Mouse (Mus musculus): ENCODE results near the gene Dpp9. TPM values are rescaled to one million over a fixed set of nuclear protein-coding genes. Genes with fewer than 3 reads are reported as not detected.

The Dpp9 gene
- total RNA-seq, 2 experiments from 2014 or later = 68.3 to 71.4 TPM

DNA sequence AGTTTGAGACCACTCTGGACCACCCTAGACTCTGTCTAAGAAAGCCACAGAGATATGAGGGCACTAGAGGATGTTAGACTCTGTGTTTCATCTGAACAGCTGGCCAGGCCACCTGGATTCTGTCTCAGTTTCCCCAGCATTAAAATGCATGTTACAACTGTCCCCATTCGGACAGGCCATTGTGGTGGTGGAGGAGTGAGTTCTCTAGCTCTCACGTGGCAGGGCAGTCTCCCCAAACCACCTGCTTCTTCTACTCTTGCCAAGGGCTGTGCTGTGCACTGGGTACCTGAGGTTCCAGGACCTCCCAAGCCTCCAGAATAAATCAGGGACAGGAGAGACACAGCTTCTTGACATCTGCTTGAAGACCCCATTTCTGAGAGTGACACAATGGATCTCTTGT, 68.8 kb downstream of the Dpp9 start:
- intact Hi-C loops (cut with DNase I) = no loop called here
- no peak for DNase-seq (ENCODE audit: low spot score in 2 of 2)

DNA sequence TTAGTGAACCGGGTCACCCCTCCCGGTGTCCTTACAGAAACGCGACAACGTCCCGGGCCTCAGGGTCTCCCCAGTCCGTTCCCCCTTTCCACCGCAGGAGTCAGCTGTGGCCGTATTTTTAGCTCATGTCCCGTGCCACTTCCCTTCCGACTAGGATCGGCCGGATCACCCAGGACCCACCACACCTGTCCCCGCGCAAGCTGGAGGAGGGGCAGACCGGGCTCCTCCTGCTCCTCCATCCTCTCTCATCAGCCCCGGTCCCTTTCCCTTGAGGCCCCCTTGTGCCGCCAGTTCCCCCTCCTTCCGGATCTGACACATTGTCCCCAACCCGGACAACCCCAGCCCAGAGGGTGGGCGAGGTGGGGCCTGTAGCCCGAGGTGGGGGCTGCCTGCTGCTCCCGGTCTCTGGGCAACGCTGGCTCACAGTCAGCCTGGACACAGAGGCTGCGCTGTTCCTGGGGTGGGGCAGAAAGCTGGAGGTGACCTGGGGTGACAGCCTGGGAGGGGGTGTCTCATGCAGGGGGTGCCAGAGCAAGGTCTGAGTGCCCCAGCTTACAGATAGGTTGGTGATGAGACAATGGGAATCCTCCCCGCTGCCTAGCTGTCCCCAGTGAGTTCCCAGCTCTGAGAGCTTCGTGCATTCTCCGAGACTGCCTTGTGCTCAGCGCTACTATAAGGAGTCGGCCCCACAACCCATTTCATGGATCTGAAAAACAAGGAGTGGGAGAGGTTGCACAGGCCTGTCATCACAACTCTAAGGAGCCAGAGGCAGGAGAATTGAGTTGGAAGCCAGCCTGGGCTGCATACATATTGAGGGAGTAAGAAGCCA, 69.7 kb downstream of the Dpp9 start:
- no peak for DNase-seq (ENCODE audit: low spot score in 2 of 2)
- intact Hi-C loops (cut with DNase I) = no loop called here

DNA sequence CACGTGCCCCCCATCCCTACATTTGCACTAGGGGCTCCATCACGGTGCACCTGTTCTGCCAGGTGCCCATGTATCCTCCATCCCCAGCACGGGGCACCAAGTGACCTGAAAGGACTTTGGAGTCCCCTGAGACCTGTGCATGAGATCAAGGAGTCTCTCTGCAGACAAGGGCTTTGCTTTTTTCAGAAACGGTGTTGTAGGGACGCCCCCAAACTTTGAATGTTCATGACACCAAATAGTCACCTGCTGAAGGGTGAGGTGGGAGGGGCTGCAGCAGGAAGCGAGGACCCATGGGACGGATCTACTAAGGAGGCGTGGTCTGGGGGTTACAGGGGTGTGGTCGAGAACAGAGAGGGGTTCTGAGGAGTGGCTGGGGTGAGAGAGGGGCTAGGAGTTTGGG, 70.4 kb downstream of the Dpp9 start:
- no peak for DNase-seq (ENCODE audit: low spot score in 2 of 2)
- intact Hi-C loops (cut with DNase I) = no loop called here

DNA sequence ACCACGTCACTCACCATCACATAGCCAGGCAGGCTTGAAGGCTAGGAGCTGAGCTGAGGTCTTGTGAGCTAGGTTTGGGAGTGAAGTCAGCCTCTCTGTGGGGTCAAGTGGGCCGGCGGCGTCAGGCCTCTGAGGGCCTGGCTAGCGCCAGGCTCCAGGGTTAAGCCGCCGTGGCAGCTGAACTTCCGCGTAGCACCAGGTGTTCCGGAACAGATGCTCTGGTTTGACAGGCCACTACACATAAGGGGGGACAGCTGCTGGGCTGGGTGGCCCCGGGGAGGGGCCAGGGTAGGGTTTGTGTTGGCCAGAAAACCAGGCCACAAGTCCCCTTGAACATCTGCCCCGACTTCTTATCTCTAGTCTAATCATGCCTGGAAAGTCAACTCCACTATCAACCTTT, 71.3 kb downstream of the Dpp9 start:
- DNase-seq (ENCODE audit: low spot score in 2 of 2) = no peak
- intact Hi-C loops (cut with DNase I) = no loop called here

DNA sequence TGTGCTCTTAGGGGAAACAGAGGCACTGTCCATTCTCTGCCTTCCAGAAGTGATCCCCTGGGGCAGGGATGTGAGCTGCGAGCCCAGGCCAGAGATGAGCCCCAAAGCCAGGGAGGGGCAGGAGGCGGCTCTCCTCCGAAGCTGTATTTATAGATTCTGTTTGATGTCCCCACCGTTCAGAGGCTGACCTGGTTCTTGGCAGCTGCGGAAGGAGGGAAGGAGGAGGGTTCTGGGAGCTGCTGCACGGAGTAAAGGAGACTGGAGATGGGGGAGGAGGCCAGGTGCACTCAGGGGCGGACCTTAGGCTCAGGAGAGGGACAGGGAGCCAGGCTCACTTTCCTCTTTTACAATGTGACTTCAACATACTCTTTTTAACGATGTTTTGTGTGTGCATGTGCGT, 72.6 kb downstream of the Dpp9 start:
- intact Hi-C loops (cut with DNase I) = no loop called here
- DNase-seq (ENCODE audit: low spot score in 2 of 2) = no peak

DNA sequence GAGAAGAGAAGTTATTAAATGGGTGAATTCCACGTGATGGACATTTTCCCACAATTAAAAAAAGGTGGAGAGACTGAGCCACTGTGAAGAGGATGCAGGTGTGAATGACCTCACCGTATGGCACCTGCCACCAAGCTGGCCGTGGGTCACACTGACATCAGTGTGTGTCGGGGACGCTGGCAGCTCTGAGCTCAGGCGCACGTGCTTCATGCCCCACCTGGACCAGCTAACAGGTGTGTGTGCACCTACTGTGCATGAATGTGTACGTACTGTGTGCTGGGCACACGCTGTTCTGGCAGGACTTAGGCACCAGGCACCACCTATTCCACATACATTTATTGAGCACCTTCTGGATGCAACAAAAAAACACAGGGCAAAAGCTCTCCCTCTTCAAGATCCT, 74.2 kb downstream of the Dpp9 start:
- intact Hi-C loops (cut with DNase I) = no loop called here
- DNase-seq (ENCODE audit: low spot score in 2 of 2) = no peak

DNA sequence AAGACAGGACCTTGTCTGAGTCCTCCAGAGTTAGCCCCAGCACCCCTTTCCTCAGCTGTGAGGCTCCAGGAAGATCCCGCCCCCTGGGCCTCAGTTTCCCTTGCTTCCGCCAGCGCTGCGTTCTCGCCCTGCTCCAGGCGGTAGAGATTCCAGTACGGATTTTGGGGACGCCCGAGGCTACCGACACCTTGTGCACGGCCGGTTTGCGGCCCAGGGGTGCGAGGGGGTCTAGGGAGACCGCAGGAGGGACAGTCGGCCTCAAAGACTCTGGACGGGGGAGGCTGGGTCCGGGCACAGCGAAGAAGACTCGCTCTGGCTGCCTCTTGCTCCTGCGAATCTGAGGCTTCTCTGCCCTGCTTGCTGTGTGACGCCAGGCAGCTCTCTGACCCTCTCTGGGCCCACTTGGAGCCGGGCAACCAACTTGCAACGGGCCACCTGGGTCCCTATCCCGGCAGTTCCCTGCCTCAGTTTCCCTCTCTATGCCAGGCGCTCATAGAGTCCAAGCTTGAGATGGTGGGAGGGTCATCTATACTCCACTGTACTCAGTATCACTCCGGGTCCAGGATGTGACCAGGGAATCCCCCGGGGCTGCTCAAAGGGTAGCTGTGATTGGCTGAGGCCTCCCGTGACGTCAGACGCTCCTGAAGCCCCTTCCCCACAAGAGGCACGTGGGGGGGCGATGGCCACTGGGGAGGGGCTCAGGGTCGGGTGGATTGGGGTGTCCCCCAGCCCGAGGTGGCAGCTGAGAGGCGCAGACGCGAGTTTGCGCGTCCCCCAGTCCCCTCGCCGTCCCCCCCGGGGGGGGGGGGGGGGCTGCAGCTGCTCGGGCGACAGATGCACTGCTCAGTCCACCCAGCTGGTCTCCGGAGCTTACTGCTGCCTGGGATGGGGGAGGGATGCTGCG, 76.8 kb downstream of the Dpp9 start:
- intact Hi-C loops (cut with DNase I) = loop anchor here (2.0 kb wide), 1 partner anchor 21 kb away; the partner anchor contains the start of gene Tnfaip8l1
- peak in 1 of 2 experiments; percentile 65 for DNase-seq (ENCODE audit: low spot score in 2 of 2)

DNA sequence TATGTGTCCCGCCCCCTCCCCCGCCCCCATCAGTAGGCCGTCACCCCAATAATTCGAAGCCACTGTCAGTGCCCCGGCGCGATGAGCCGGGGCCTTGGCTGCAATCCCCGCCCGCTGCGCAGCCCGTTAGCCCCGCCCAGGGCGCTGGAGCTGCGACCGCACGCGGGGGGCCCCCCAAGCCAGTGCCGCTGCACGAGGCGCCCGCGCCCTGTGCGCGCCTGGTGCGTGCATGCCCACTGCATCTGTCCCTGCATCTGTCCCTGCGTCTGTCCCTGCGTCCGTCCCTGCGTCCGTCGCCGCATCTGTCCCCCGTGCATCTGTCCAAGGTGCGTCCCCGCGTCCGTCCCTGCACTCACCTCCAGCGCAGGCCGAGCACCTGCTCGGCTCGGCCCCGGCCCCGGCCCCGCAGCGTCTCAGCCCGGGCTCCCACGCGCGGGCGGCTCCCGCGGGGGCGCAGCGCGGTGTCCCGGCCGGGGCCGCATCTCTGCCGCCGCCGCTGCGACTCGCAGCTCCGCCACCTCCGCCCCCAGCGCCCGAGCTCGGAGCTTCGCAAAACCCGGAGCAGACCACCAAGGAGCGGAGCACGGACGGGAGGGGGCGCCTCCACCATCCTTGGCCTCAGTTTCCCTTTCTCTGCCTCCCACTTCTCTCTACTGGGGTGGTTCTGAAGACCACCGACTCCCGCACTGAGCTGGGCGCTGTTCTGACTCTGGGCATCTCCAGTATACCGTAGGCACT, 78.7 kb downstream of the Dpp9 start, which contains the start of gene Sema6b:
TSS of gene Sema6b (minus strand) at position 486 of the 738 bp plus-strand sequence.
- DNase-seq (ENCODE audit: low spot score in 2 of 2) = peak; percentile 79 to 86
- intact Hi-C loops (cut with DNase I) = loop anchor here (2.0 kb wide), 1 partner anchor 23 kb away; the partner anchor contains the start of gene Tnfaip8l1

DNA sequence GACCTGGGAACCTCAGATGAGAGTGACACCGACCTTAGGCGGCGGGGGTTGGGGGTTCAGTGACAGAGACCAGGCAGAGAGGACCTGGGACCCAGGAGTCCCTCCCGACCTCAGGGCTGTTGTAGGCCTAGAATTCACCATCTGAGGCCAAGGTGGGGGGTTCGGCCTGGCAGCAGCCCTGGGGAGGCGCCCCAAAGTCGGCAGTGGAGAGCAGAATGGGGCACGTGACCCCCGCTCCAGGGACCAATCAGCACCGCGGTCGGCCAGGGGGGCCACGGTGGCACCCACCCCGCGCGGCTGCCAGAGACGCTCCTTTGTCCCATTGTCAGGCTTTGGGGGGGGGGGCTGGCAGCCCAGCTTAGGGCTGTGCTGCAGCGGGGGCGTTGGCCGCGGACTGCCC, 79.3 kb downstream of the Dpp9 start:
- intact Hi-C loops (cut with DNase I) = no loop called here

DNA sequence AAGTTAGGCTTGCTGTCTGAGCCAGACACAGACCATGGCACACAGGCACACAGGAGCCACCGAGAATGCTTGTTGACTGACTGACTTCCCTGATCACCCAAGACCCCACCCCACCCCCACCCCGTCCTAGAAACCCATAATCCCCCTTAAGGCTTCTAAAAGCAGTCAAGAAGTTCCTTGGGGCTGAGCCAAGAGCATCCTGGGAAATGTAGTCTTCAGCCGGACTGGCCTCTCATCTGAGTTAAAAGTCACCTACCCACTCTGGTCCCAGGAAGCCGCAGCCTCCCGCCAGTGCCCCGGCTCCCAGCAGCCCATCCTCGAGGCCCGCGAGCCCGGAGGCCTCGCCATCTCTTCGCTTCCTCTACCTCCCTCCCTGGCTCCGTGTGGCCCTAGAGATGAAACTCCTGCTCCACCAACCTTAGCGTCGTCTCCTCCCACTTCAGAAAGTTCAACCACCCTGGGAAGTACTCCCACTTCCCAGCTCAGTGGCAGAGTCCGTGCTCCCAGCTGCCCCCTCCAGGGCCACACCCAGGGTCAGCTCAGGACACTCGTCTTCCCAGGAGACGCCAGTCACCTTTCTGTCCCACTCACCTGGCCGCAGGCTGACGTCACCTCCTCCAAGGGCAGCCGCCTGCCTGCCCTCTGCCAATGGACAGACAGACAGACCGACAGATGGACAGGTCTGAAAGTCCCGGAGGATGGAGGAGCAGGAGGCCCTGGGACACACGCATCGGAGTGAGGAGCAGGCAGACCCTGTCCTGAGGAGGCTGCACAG, 80.7 kb downstream of the Dpp9 start:
- no peak for DNase-seq (ENCODE audit: low spot score in 2 of 2)
- intact Hi-C loops (cut with DNase I) = no loop called here

More for the DNA sequence above, 79.3 kb downstream of the Dpp9 start:
- no peak for DNase-seq (ENCODE audit: low spot score in 2 of 2)

Small RNAs within 50 kb of the gene (microRNA-seq; reads per million reads assigned to microRNA genes)
- gene Gm44397 = 0 to 0.34 reads per million in 2 experiments
- 2,260 to 2,511 reads per million in 2 experiments for gene Mir7b

Other genes starting within 250 kb of the Dpp9 start
- 10 to 100 TPM; 30.9 to 34.4 TPM for gene Shd, start 248.4 kb downstream of the Dpp9 start, total RNA-seq (2021)
- gene Fsd1, start 232.4 kb downstream of the Dpp9 start, total RNA-seq (2021) = 10 to 100 TPM; 70.5 to 78.8 TPM
- 1 to 10 TPM; 1.9 to 3.0 TPM for gene Stap2, start 213.3 kb downstream of the Dpp9 start, total RNA-seq (2021)
- 100 to 1,000 TPM in 1 of 2 experiments, 10 to 100 TPM in 1; 97.4 to 104 TPM for gene Mpnd, start 213.2 kb downstream of the Dpp9 start, total RNA-seq (2021)
- 10 to 100 TPM; 44.5 to 47.8 TPM for gene Sh3gl1, start 182.3 kb downstream of the Dpp9 start, total RNA-seq (2021)
- 1 to 10 TPM; 1.7 to 1.9 TPM for gene Chaf1a, start 178.5 kb downstream of the Dpp9 start, total RNA-seq (2021)
- 10 to 100 TPM; 77.0 to 77.7 TPM for gene Ubxn6, start 143.9 kb downstream of the Dpp9 start, total RNA-seq (2021)
- gene Hdgfl2, start 139.3 kb downstream of the Dpp9 start, total RNA-seq (2021) = 100 to 1,000 TPM in 1 of 2 experiments, 10 to 100 TPM in 1; 90.8 to 109 TPM
- 1 to 10 TPM; 1.4 to 1.6 TPM for gene Plin4, start 109.1 kb downstream of the Dpp9 start, total RNA-seq (2021)
- gene Plin5, start 101.3 kb downstream of the Dpp9 start, total RNA-seq (2021) = under 1 TPM; 0.64 to 0.87 TPM
- 1 to 10 TPM; 3.1 to 3.5 TPM for gene Lrg1, start 96.9 kb downstream of the Dpp9 start, total RNA-seq (2021)
- 100 to 1,000 TPM; 131 TPM for gene Sema6b, start 78.6 kb downstream of the Dpp9 start, total RNA-seq (2021)
- gene Tnfaip8l1, start 56.4 kb downstream of the Dpp9 start, total RNA-seq (2021) = 1 to 10 TPM; 7.8 to 8.9 TPM
- 10 to 100 TPM; 40.5 to 42.1 TPM for gene Mydgf, start 35.0 kb downstream of the Dpp9 start, total RNA-seq (2021)
- 10 to 100 TPM; 33.5 to 34.1 TPM for gene Fem1a, start 37.9 kb upstream of the Dpp9 start, total RNA-seq (2021)
- 1 to 10 TPM; 5.2 to 5.4 TPM for gene Ticam1, start 57.9 kb upstream of the Dpp9 start, total RNA-seq (2021)
- gene Plin3, start 74.0 kb upstream of the Dpp9 start, total RNA-seq (2021) = 10 to 100 TPM in 1 of 2 experiments, 1 to 10 TPM in 1; 7.6 to 10.3 TPM
- not detected for gene Arrdc5, start 81.4 kb upstream of the Dpp9 start, total RNA-seq (2021)
- 1 to 10 TPM in 1 of 2 experiments, under 1 TPM in 1; 0.69 to 1.1 TPM for gene Uhrf1, start 84.4 kb upstream of the Dpp9 start, total RNA-seq (2021)
- 10 to 100 TPM; 70.0 to 74.4 TPM for gene Kdm4b, start 107.2 kb upstream of the Dpp9 start, total RNA-seq (2021)

Data from left cerebral cortex, postnatal 25 days (tissue).